Mouse (Mus musculus): ENCODE results near the gene Lats1. TPM values are rescaled to one million over a fixed set of nuclear protein-coding genes. Genes with fewer than 3 reads are reported as not detected.
A peak's percentile ranks its signal among the peaks of the same experiment; 100 is the strongest.
"Not testable (repeated sequence)": the region's sequence is repeated elsewhere in the genome, so short reads cannot be mapped to it uniquely, and the experiment has no call there.

Lats1 gene
- polyA plus RNA-seq, 1 experiment from 2014 or later, result 9.5 TPM

DNA sequence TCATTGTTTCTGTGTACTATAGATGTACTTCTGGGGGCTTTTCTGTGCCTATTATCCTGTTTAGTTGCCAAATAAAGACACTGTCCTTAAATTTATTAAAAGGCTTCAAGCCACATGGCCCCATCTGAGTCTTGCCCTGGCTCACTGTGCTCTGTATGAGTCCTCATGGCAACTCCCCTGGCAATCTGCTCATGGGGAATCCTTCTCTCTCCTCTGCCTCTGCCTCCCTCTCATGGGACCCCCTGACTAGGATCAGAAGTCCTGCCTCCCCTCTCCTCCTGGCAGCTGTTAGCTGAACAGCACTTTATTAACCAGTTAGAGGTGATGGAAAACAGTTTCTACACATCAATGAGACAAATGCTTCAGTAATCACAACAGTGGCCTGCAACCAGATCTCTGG is 50.6 kb downstream of the Lats1 start:
- Histone ChIP-seq H3K4me3 (no peak overlapping the region), H3K4me1 (replicated peaks) (peaks cover 17% of the 10 kb centered on the region), H3K9ac (no peak overlapping the region), H3K27me3 (no peaks in the 10 kb centered on the region), H3K9me3 (no peaks in the 10 kb centered on the region), H3K4me2 (no peak overlapping the region), H3K36me3 (no peaks in the 10 kb centered on the region), H3K27ac (replicated peaks) (no peak overlapping the region)
- no peak for ATAC-seq (ENCODE audit: low FRiP score, low read depth)

DNA sequence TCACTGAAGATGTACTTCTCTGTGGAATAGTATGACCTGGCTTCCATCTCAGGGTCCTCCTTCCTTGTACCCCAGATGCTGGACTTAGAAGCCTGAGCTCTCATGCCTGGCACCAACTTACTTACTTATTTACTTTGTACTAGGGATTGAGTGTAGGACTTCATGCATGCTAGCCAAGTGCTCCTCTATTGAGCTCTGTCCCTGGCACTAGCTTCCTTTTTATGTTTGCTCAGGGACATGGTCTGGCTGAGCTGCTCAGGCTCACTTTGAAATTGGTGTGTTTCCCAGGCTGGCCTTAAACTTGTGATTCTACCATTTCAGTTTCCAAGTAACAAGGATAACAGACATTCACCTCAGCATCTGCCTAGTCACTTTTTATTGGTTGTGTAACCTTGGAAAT is 56.1 kb downstream of the Lats1 start:
- H3K27me3 ChIP-seq, result no peaks in the 10 kb centered on the region
- H3K9ac ChIP-seq, result no peak overlapping the region
- no peaks in the 10 kb centered on the region for H3K4me1 ChIP-seq (replicated peaks)
- no peak overlapping the region for H3K4me3 ChIP-seq
- ATAC-seq (ENCODE audit: low FRiP score, low read depth), result peak; percentile 61; the same call in 1 of the 2 replicates
- H3K27ac ChIP-seq (replicated peaks), result no peak overlapping the region; the same call in 1 of the 2 replicates
- H3K36me3 ChIP-seq, result peaks cover 9% of the 10 kb centered on the region; the same call in 1 of the 2 replicates
- no peak overlapping the region for H3K4me2 ChIP-seq
- H3K9me3 ChIP-seq, result no peaks in the 10 kb centered on the region

DNA sequence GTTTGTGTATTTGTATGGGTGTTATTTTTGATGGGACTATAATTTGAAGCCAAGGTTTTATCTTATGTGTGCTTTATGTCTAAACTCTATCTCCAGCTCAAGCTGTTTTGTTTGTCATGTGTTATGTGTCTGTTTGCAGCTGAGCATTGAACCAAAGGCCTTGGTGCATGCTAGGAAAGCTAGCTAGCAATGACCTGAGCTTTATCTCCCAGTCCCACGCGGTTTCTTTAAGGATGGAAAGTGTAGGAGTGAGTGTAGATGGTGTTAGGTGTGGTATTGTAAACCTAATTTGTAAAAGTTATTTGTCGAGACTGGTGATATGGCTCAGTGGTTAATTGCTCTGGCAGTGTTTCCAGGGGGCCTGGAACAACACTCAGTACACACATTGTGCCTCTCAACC is 56.9 kb downstream of the Lats1 start:
- H3K27me3 ChIP-seq, result no peaks in the 10 kb centered on the region
- no peak overlapping the region for H3K27ac ChIP-seq (replicated peaks)
- H3K9ac ChIP-seq, result no peak overlapping the region
- peaks cover 12% of the 10 kb centered on the region for H3K36me3 ChIP-seq
- H3K4me1 ChIP-seq (replicated peaks), result no peaks in the 10 kb centered on the region
- H3K4me3 ChIP-seq, result no peak overlapping the region
- ATAC-seq (ENCODE audit: low FRiP score, low read depth), result no peak
- WGBS, result 86% methylated on average over 3 of the region's 3 CpGs
- no peak overlapping the region for H3K4me2 ChIP-seq
- H3K9me3 ChIP-seq, result no peaks in the 10 kb centered on the region

GRCm38 (mm10) chr10:7745528-7745927 is 64.5 kb downstream of the Lats1 start:
- not testable (repeated sequence) for ATAC-seq (ENCODE audit: low FRiP score, low read depth); H3K9me3 ChIP-seq; H3K27me3 ChIP-seq; H3K9ac ChIP-seq; H3K27ac ChIP-seq (replicated peaks); H3K4me1 ChIP-seq (replicated peaks); H3K4me2 ChIP-seq; H3K4me3 ChIP-seq
- 99% methylated on average over 6 of the region's 6 CpGs for WGBS
- peaks cover 42% of the 10 kb centered on the region for H3K36me3 ChIP-seq

DNA sequence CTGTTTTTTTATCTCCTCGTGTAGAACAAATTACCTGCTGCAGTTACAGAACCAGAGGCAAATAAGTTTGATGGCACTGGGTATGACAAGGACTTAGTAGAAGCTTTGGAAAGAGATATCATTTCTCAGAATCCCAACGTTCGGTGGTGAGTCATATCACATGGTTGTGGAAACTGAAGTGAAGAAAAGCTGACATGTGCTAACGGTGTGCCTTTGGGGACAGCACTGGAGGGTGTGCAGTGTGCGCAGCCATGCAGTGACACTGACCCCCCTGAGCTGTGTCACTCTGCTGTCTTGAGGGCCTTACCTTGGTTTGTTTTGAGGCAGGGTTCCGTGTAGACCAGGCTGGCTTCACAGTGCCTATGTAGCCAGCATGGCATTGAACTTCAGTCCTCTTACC is 67.7 kb downstream of the Lats1 start:
- Histone ChIP-seq H3K36me3 (peaks cover 50% of the 10 kb centered on the region), H3K9me3 (no peaks in the 10 kb centered on the region), H3K4me3 (no peak overlapping the region), H3K9ac (no peak overlapping the region), H3K27me3 (no peaks in the 10 kb centered on the region), H3K4me1 (replicated peaks) (no peaks in the 10 kb centered on the region), H3K4me2 (no peak overlapping the region), H3K27ac (replicated peaks) (no peak overlapping the region)
- WGBS, result 90% methylated on average over 6 of the region's 6 CpGs
- no peak for ATAC-seq (ENCODE audit: low FRiP score, low read depth)

DNA sequence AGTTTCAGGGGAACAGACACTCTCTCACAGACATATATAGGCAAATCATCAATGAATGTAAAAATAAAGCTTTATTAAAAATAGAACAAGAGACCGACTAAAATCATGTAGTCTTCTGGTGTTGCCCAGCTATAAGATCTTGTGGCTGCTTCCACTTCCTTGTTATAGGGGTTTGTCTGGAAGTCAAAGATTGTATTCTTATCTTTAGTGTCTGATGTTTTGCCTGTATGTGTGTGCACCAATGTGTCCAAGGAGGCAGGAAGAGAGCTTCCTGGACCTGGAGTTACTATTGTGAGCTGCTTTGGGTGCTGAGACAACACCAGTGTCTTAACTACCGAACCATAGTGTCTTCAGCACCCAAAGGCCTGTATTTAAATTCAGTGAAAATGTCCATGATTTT is 76.5 kb downstream of the Lats1 start:
- Histone ChIP-seq H3K9me3 (no peaks in the 10 kb centered on the region), H3K4me1 (replicated peaks) (no peaks in the 10 kb centered on the region), H3K9ac (no peak overlapping the region), H3K4me3 (no peak overlapping the region), H3K36me3 (peaks cover 47% of the 10 kb centered on the region), H3K27ac (replicated peaks) (no peak overlapping the region), H3K4me2 (no peak overlapping the region), H3K27me3 (no peaks in the 10 kb centered on the region)
- 93% methylated on average over 2 of the region's 2 CpGs for WGBS
- no peak for ATAC-seq (ENCODE audit: low FRiP score, low read depth)

Other genes starting within 250 kb of the Lats1 start
- gene Ulbp1, start 207.6 kb upstream of the Lats1 start, polyA plus RNA-seq (2015; fragmentation: Nextera tagmentation; extraction: Ambion mirVana), result 0.41 and 0.49 TPM in 2 replicates
- 42.9 and 48.5 TPM in 2 replicates for gene Lrp11, start 91.4 kb upstream of the Lats1 start, polyA plus RNA-seq (2015; fragmentation: Nextera tagmentation; extraction: Ambion mirVana)
- gene Nup43, start 13.7 kb upstream of the Lats1 start, polyA plus RNA-seq (2015; fragmentation: Nextera tagmentation; extraction: Ambion mirVana), result 31.1 and 32.0 TPM in 2 replicates
- 172 and 174 TPM in 2 replicates for gene Pcmt1, start 78 bp upstream of the Lats1 start, polyA plus RNA-seq (2015; fragmentation: Nextera tagmentation; extraction: Ambion mirVana)
- 27.6 and 30.7 TPM in 2 replicates for gene Katna1, start 44.8 kb downstream of the Lats1 start, polyA plus RNA-seq (2015; fragmentation: Nextera tagmentation; extraction: Ambion mirVana)
- gene Ginm1, start 111.6 kb downstream of the Lats1 start, polyA plus RNA-seq (2015; fragmentation: Nextera tagmentation; extraction: Ambion mirVana), result 49.3 and 51.2 TPM in 2 replicates
- 44.6 and 45.4 TPM in 2 replicates for gene Ppil4, start 111.7 kb downstream of the Lats1 start, polyA plus RNA-seq (2015; fragmentation: Nextera tagmentation; extraction: Ambion mirVana)
- 0.21 and 0.22 TPM in 2 replicates for gene Zc3h12d, start 151.3 kb downstream of the Lats1 start, polyA plus RNA-seq (2015; fragmentation: Nextera tagmentation; extraction: Ambion mirVana)

All from hindbrain, embryonic 15.5 days (tissue).